Mouse (Mus musculus): ENCODE data around the gene Siglech. TPM values are rescaled to one million over a fixed set of nuclear protein-coding genes. Genes with fewer than 3 reads are reported as not detected.
"Not testable (repeated sequence)": the region's sequence is repeated elsewhere in the genome, so short reads cannot be mapped to it uniquely, and the experiment has no call there.

Gene Siglech
- polyA plus RNA-seq, 1 experiment from 2014 or later: 1.1 TPM

DNA sequence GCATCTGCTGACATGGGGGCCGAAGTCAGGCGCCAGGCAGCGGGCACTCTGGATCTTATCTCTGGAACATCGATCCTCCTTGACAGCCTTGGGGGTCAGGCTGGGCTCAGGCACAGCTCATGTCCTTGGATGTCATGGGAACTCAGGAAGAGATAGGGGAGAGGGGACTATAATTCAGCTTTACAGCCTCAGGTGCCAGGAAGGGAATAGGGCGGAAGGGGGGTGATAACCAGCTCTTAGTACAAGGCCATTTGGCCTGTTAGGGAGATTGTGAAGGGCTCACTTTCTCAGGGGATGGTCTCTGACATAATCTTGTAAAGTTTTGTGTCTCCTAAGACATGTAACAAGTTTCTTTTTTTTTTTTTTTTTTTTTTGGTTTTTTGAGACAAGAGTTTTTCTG lies 22.6 kb downstream of the Siglech start:
- H3K36me3 ChIP-seq; ATAC-seq (ENCODE audit: low FRiP score); H3K9ac ChIP-seq; H3K27ac ChIP-seq; H3K27me3 ChIP-seq; H3K4me2 ChIP-seq (replicated peaks); H3K4me3 ChIP-seq; H3K9me3 ChIP-seq (replicated peaks): not testable (repeated sequence)
- H3K4me1 ChIP-seq: peaks cover 15% of the 10 kb centered on the region
- WGBS: 75% methylated on average over 5 of the region's 5 CpGs

DNA sequence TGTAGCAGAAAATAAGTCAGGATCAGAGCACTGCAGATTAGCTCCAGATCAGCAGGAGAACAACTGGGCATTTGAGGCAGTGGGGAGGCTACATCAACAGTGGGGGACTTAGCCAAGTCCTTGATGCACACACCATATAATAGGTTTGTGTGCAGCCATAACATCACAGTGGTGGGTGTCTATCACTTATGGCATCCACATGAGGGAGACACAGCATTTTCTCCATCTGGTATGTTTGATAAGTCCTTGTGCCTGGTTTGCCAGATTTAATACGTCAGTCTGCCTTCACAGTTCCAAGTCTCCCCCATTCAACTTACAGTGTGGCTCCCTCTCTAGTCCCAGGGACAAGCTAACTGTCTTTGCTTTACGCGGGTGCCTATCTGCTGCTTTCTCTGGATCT lies 24.3 kb downstream of the Siglech start:
- H3K27ac ChIP-seq: no peak overlapping the region

DNA sequence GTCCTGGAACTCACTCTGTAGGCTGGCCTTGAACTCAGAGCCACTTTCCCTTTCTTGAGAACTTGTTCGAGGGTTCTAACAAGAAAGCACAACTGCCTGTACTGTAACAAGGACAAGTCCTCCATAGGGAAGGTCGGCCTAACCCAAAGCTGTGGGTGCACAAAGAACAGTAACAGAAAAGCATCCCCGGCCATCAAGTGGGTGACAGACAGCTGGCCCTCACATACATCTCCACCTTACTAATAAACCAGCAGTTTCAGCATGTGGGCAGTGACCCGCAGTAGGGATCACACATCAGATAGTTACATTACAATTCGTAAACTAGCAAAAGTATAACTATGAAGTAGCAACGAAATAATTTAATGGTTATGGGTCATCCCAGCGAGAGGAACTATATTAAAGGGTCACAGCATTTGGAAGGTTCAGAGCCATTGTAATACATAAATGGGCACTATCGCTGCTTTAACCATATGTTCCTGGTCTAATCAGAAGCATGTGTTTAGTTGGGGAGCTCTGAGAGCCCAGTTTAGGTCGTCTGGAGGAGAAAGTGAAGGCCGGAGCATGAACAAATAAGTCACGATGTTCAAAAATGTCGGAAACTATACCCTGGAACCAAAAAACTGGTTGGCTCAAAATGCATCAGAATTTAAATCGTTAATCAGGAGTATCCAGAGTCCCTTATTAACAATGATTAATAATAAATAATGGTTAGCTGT lies 25.4 kb downstream of the Siglech start:
- Histone ChIP-seq H3K36me3 (peaks cover 20% of the 10 kb centered on the region), H3K4me1 (peaks cover 16% of the 10 kb centered on the region), H3K4me2 (replicated peaks) (peak overlapping the region; percentile 72), H3K27me3 (no peaks in the 10 kb centered on the region), H3K4me3 (peak overlapping the region; percentile 77), H3K27ac (peak overlapping the region; percentile 36), H3K9me3 (replicated peaks) (no peaks in the 10 kb centered on the region), H3K9ac (peak overlapping the region; percentile 90)
- 36% methylated on average over 13 of the region's 13 CpGs for WGBS
- ATAC-seq (ENCODE audit: low FRiP score): peak; percentile 53

More for the DNA sequence above, 24.3 kb downstream of the Siglech start:
- Histone ChIP-seq H3K9me3 (replicated peaks) (no peaks in the 10 kb centered on the region), H3K4me2 (replicated peaks) (no peak overlapping the region), H3K4me1 (peaks cover 16% of the 10 kb centered on the region), H3K9ac (no peak overlapping the region), H3K4me3 (no peak overlapping the region), H3K27me3 (no peaks in the 10 kb centered on the region), H3K36me3 (peaks cover 14% of the 10 kb centered on the region)
- ATAC-seq (ENCODE audit: low FRiP score): no peak
- 81% methylated on average over 3 of the region's 3 CpGs for WGBS

DNA sequence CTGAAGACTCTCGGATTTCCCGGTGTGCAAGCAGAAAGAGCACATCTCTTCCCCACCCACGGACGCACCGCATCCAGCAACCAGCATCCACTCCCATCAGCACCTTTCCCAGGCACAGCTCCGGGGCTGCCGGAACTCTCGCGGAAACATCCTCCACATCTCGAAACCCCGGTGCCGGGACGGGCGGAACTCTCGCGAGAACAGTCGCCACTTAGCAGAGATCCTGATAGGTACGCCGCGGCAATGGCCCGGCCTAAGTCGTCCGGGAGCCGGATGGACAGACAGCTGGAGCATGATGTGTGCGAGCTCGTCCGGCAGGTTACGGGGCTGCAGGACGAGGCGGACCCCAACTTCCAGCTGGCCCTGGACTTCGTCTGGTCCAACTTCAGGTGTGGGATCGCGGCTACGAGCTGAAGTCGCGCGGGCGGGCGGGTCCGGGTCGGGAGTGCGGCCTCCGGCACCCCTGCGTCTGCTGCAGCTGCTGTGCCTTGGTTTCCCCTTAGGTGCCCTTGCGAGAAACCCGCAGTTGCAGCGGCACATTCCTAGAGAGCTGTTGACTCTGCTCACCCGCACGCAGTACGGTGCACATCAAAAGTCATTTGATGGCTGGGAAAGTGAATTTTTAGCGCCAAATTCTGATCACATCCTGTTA lies 26.1 kb downstream of the Siglech start, which contains the start of gene Tubgcp5:
Gene Tubgcp5 (plus strand): TSS at position 203 of the 652 bp plus-strand sequence.
- Histone ChIP-seq H3K9me3 (replicated peaks) (no peaks in the 10 kb centered on the region), H3K27me3 (no peaks in the 10 kb centered on the region), H3K4me3 (peak within 1 kb of the TSS; percentile 77), H3K36me3 (peaks cover 22% of the 10 kb centered on the region), H3K9ac (peak within 1 kb of the TSS; percentile 90), H3K27ac (peak within 1 kb of the TSS; percentile 82), H3K4me1 (peaks cover 16% of the 10 kb centered on the region), H3K4me2 (replicated peaks) (peak within 1 kb of the TSS; percentile 72)
- WGBS: 0% methylated on average over 51 of the region's 51 CpGs
- peak; percentile 99 for ATAC-seq (ENCODE audit: low FRiP score)

DNA sequence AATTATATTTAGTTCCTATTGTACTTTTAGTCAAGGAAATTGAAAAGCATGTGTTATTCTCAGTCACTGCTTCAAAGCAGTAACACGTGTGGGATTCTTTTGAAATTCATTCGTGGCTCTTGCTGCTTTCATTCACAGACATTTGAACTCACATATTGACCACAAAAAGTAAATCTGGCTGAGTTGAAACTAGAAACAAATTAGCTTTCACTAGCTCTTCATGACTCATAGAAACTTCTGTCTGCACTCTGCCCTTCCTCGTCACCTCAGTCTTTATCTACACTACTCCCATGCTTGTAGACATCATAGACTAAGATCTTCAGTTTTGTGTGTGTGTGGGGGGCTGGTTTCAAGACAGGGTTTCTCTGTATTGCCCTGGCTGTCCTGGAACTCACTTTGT lies 32.0 kb downstream of the Siglech start:
- no peaks in the 10 kb centered on the region for H3K9me3 ChIP-seq (replicated peaks)
- peaks cover 6% of the 10 kb centered on the region for H3K4me1 ChIP-seq
- no peaks in the 10 kb centered on the region for H3K27me3 ChIP-seq
- WGBS: 86% methylated on average over 3 of the region's 3 CpGs
- no peak overlapping the region for H3K4me3 ChIP-seq
- H3K4me2 ChIP-seq (replicated peaks): no peak overlapping the region
- H3K27ac ChIP-seq: no peak overlapping the region
- H3K9ac ChIP-seq: no peak overlapping the region
- peaks cover 67% of the 10 kb centered on the region for H3K36me3 ChIP-seq
- ATAC-seq (ENCODE audit: low FRiP score): no peak

DNA sequence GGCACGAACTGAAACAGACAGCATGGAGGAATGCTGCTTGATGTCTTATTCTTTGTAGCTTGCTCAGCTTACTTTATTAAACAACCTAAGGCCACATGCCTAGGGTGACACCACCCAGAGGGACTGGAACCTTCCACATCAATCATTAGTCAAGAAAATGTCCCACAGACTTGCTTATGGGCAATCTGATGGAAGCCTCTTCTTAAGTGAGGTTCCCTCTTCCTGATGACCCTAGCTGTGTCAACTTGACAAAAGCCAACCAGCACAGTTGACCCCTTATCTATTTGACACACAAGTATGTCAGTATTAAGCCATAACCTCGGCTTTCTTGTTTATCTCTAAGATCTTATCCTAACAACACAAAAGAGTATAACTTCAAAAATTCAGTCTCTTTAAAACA lies 42.0 kb downstream of the Siglech start:
- no peaks in the 10 kb centered on the region for H3K9me3 ChIP-seq (replicated peaks)
- 94% methylated on average over 2 of the region's 2 CpGs for WGBS
- H3K36me3 ChIP-seq: peaks cover 81% of the 10 kb centered on the region
- no peak overlapping the region for H3K27ac ChIP-seq
- no peak overlapping the region for H3K4me2 ChIP-seq (replicated peaks)
- no peak overlapping the region for H3K4me3 ChIP-seq
- ATAC-seq (ENCODE audit: low FRiP score): no peak
- no peaks in the 10 kb centered on the region for H3K27me3 ChIP-seq
- no peaks in the 10 kb centered on the region for H3K4me1 ChIP-seq
- no peak overlapping the region for H3K9ac ChIP-seq

DNA sequence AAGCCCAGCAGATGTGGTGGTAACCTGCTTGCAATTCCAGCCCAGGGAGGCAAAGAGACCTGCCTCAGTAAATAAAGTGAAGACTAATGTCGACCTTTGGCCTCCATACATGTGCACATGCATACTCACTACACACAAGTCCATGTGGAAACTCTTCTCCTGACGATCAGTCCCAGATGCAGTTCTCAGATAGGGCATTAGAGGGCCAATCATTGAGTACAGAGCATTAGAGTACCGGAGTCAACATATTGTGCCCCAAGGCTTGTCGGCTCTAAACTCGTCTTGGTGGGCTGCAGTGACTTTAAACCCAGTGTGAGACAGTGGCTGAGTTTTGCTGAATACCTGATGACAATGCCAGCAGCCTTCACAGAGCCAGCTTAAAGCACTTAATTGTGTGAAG lies 56.5 kb downstream of the Siglech start:
- H3K27me3 ChIP-seq: no peaks in the 10 kb centered on the region
- no peak overlapping the region for H3K4me2 ChIP-seq (replicated peaks)
- H3K4me1 ChIP-seq: no peaks in the 10 kb centered on the region
- WGBS: 88% methylated on average over 5 of the region's 5 CpGs
- no peak overlapping the region for H3K9ac ChIP-seq
- no peak for ATAC-seq (ENCODE audit: low FRiP score)
- H3K4me3 ChIP-seq: no peak overlapping the region
- peaks cover 80% of the 10 kb centered on the region for H3K36me3 ChIP-seq
- H3K9me3 ChIP-seq (replicated peaks): no peaks in the 10 kb centered on the region
- H3K27ac ChIP-seq: no peak overlapping the region

DNA sequence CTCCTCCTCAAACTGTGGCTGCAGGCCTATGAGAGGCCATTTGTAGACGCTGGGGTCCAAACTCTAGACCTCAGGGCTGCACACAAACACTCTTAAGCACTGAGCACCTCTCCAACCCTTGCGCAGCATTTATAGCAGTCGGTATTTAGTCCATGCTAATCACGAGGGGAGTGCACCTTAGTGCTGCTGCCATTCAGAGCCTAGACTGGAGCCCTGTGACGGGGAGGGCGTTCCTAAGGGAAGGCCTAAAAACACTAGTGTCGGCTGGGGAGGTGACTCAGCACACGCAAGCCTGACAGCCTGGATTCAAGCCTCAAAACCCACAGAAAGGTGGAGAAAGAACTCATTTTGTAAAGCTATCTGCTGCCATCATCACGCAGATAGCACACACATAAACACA lies 59.6 kb downstream of the Siglech start:
- no peak for ATAC-seq (ENCODE audit: low FRiP score)
- 90% methylated on average over 9 of the region's 9 CpGs for WGBS
- H3K4me1 ChIP-seq: no peaks in the 10 kb centered on the region
- H3K9me3 ChIP-seq (replicated peaks): no peaks in the 10 kb centered on the region
- no peak overlapping the region for H3K9ac ChIP-seq
- no peak overlapping the region for H3K4me2 ChIP-seq (replicated peaks)
- peaks cover 61% of the 10 kb centered on the region for H3K36me3 ChIP-seq
- H3K27me3 ChIP-seq: no peaks in the 10 kb centered on the region
- no peak overlapping the region for H3K4me3 ChIP-seq
- no peak overlapping the region for H3K27ac ChIP-seq

Other genes starting within 250 kb of the Siglech start
- 40.7 and 42.8 TPM in 2 replicates for gene Tubgcp5, start 26.0 kb downstream of the Siglech start, polyA plus RNA-seq (2016; fragmentation: Nextera tagmentation; extraction: Ambion mirVana)
- gene Cyfip1, start 73.6 kb downstream of the Siglech start, polyA plus RNA-seq (2016; fragmentation: Nextera tagmentation; extraction: Ambion mirVana): 81.3 and 83.7 TPM in 2 replicates
- 45.5 and 47.0 TPM in 2 replicates for gene Nipa2, start 194.3 kb downstream of the Siglech start, polyA plus RNA-seq (2016; fragmentation: Nextera tagmentation; extraction: Ambion mirVana)